Mouse (Mus musculus) CH12.LX (cell line): ENCODE measurements at regions not wholly inside any gene's neighbourhood (a gene's known extent, or its start where the extent isn't known, plus 50 kb on each side); places are given as distances from the start of the nearest gene placed in this dataset.

Source experiments
- DNase-seq: peaks from one replicate; pipeline ENCODE4 v3.0.0-alpha.2; 2013; ENCODE audit errors: extremely low read depth
- H3K27ac ChIP-seq: 2 replicates; pipeline ENCODE4 v1.5.1; 2012; ENCODE audit warnings: low read depth, mild to moderate bottlenecking, control low read depth, moderate library complexity; ENCODE audit not compliant: insufficient read depth
- H3K27me3 ChIP-seq: replicated peaks from 2 replicates; pipeline ENCODE3; 2012; ENCODE audit warnings: inconsistent platforms
- H3K36me3 ChIP-seq, 2 experiments: replicated peaks in 1 of 2; 2 replicates each; pipeline versions ENCODE3 to v1.6.1; 2012; ENCODE audit warnings: inconsistent platforms in 1 of 2, low read length in 1 of 2, mild to moderate bottlenecking in 1 of 2, mixed read lengths in 1 of 2, moderate library complexity in 1 of 2; ENCODE audit not compliant: control insufficient read depth in 1 of 2, insufficient read depth in 1 of 2
- H3K4me1 ChIP-seq, 2 experiments: 2 replicates each; pipeline ENCODE4 v1.6.1; 2012; ENCODE audit warnings: inconsistent platforms in 1 of 2, moderate library complexity in 1 of 2; ENCODE audit not compliant: insufficient read depth in 2 of 2, control insufficient read depth in 1 of 2
- H3K4me2 ChIP-seq: 2 replicates; pipeline ENCODE4 v1.6.1; 2012; ENCODE audit warnings: low read depth, mild to moderate bottlenecking, control low read depth; ENCODE audit not compliant: poor library complexity, insufficient read depth, severe bottlenecking
- H3K4me3 ChIP-seq, 3 experiments: fragments of 150-350 bp in 1 of 3; sonication (generic) in 1 of 3; replicated peaks in 1 of 3; 2 replicates each; pipeline versions ENCODE3 to v1.5.1; 2011 to 2012; ENCODE audit warnings: low read depth in 2 of 3, low read length in 2 of 3, mild to moderate bottlenecking in 2 of 3, moderate library complexity in 2 of 3, control low read depth in 1 of 3, improper control_type of control experiment in 1 of 3, inconsistent platforms in 1 of 3, mixed read lengths in 1 of 3; ENCODE audit not compliant: poor library complexity in 1 of 3
- H3K79me2 ChIP-seq: replicated peaks from 2 replicates; pipeline ENCODE4 v1.6.1; 2012; ENCODE audit warnings: mild to moderate bottlenecking, moderate library complexity; ENCODE audit not compliant: control insufficient read depth, poor library complexity, insufficient read depth, severe bottlenecking; ENCODE audit errors: extremely low read depth
- H3K9ac ChIP-seq: 2 replicates; pipeline ENCODE4 v1.6.1; 2012; ENCODE audit warnings: low read depth, mild to moderate bottlenecking, control low read depth, moderate library complexity; ENCODE audit not compliant: insufficient read depth
- H3K9me3 ChIP-seq: replicated peaks from 2 replicates; pipeline ENCODE3; 2012; ENCODE audit warnings: low read length, inconsistent platforms, mixed read lengths
- BHLHE40 ChIP-seq: IDR thresholded peaks from 2 replicates; pipeline ENCODE4 v1.6.1; 2011; ENCODE audit warnings: mild to moderate bottlenecking, low read depth, low read length, improper control_type of control experiment
- CHD1 ChIP-seq: IDR thresholded peaks from 2 replicates; pipeline ENCODE4 v1.6.1; 2012; ENCODE audit warnings: low read depth, low read length, improper control_type of control experiment, inconsistent platforms
- EP300 ChIP-seq: IDR thresholded peaks from 2 replicates; pipeline ENCODE4 v1.6.1; 2011; ENCODE audit warnings: low read length, improper control_type of control experiment
- ETS1 ChIP-seq: conservative IDR thresholded peaks from 2 replicates; pipeline ENCODE4 v1.6.1; 2012; ENCODE audit warnings: low read depth, mild to moderate bottlenecking, inconsistent platforms, low read length, improper control_type of control experiment, moderate library complexity
- GABPA ChIP-seq: IDR thresholded peaks from 2 replicates; pipeline ENCODE4 v1.6.1; 2012; ENCODE audit warnings: low read depth, low read length, improper control_type of control experiment, inconsistent platforms; ENCODE audit not compliant: insufficient replicate concordance
- HCFC1 ChIP-seq: IDR thresholded peaks from 2 replicates; pipeline ENCODE4 v1.6.1; 2012; ENCODE audit warnings: low read depth, mild to moderate bottlenecking, inconsistent platforms, low read length, improper control_type of control experiment
- JUN ChIP-seq: IDR thresholded peaks from 2 replicates; pipeline ENCODE4 v1.6.1; 2011; ENCODE audit warnings: low read depth, mild to moderate bottlenecking, low read length, improper control_type of control experiment, moderate library complexity; ENCODE audit not compliant: insufficient read depth
- JUND ChIP-seq: conservative IDR thresholded peaks from 2 replicates; pipeline ENCODE4 v1.6.1; 2011; ENCODE audit warnings: low read depth, low read length, improper control_type of control experiment
- MAFK ChIP-seq: IDR thresholded peaks from 2 replicates; pipeline ENCODE4 v1.6.1; 2011; ENCODE audit warnings: low read length, improper control_type of control experiment; ENCODE audit not compliant: insufficient replicate concordance
- MAZ ChIP-seq: IDR thresholded peaks from 2 replicates; pipeline ENCODE4 v1.6.1; 2012; ENCODE audit warnings: low read depth, mild to moderate bottlenecking, inconsistent platforms, low read length, improper control_type of control experiment, moderate library complexity
- MEF2A ChIP-seq: IDR thresholded peaks from 2 replicates; pipeline ENCODE4 v1.6.1; 2014; ENCODE audit warnings: low read depth, mild to moderate bottlenecking, inconsistent platforms, low read length, improper control_type of control experiment, borderline replicate concordance
- MYC ChIP-seq: IDR thresholded peaks from 2 replicates; pipeline ENCODE4 v1.6.1; 2011; ENCODE audit warnings: low read depth, mild to moderate bottlenecking, improper control_type of control experiment, low read length
- TBP ChIP-seq: conservative IDR thresholded peaks from 2 replicates; pipeline ENCODE4 v1.6.1; 2011; ENCODE audit warnings: low read depth, low read length, improper control_type of control experiment
- TCF12 ChIP-seq: IDR thresholded peaks from 2 replicates; pipeline ENCODE4 v1.6.1; 2014; ENCODE audit warnings: low read depth, mild to moderate bottlenecking, inconsistent platforms, low read length, improper control_type of control experiment
- ZNF384 ChIP-seq: IDR thresholded peaks from 2 replicates; pipeline ENCODE4 v1.6.1; 2012; ENCODE audit warnings: low read depth, low read length, improper control_type of control experiment, inconsistent platforms
- dilution Hi-C: fragments of 300-500 bp; cut with MboI; formaldehyde crosslinking; loops from 2 replicates; pipeline ENCODE4 v1.14.3; 2020; ENCODE audit warnings: low sequenced_read_pairs; ENCODE audit not compliant: extremely low pct_unique_long_range_greater_than_20kb, extremely low pct_ligation_motif_present
- in situ Hi-C: fragments of 300-500 bp; cut with MboI; formaldehyde crosslinking; loops from 3 replicates; pipeline ENCODE4 v1.14.3; 2019; ENCODE audit warnings: low sequenced_read_pairs, low pct_ligation_motif_present, low pct_unique_long_range_greater_than_20kb, mixed read lengths

GRCm38 (mm10) chr4:10707016-10707657 lies 167.2 kb upstream of the 2610301B20Rik start:
- Histone ChIP-seq H3K9me3 (no peaks in the 10 kb centered on the region), H3K4me2 (no peak overlapping the region), H3K4me1 (no peaks in the 10 kb centered on the region), H3K9ac (no peak overlapping the region), H3K27ac (no peak overlapping the region), H3K36me3 (no peaks in the 10 kb centered on the region), H3K4me3 (no peak overlapping the region), H3K27me3 (no peaks in the 10 kb centered on the region), H3K79me2 (no peaks in the 10 kb centered on the region)
- no peak for DNase-seq
- in situ Hi-C loops (no loop called here), dilution Hi-C loops (no loop called here)
- TF ChIP-seq MAZ: no peak
- no peak for TF ChIP-seq BHLHE40
- TF ChIP-seq TBP: no peak
- no peak for TF ChIP-seq GABPA
- TF ChIP-seq TCF12: no peak
- no peak for TF ChIP-seq HCFC1
- TF ChIP-seq ZNF384: no peak

DNA sequence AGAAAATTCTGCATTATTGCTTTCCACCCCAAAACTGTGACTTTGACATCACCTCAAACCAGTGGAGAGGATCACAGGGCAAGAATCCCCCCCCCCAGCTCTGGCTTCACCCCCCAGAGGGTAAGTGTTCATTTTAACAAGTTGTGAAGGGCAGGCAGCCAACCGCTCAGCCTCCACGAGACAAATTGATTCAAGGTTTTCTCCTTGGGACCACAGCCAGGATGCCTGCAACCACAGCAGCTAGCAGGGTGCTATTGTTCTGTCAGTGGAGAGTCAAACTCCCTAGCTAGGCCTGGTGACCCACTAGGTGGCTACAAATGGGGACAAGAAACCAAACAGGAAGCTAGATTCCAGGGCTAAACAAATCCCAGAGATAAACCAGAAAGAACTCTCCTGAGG lies 166.6 kb upstream of the 2610301B20Rik start:
- dilution Hi-C loops: no loop called here
- TF ChIP-seq EP300: no peak
- no peak for TF ChIP-seq JUN
- TF ChIP-seq MYC: no peak
- no peak for TF ChIP-seq CHD1
- TF ChIP-seq MEF2A: no peak
- TF ChIP-seq ETS1: no peak
- TF ChIP-seq JUND: no peak
- no peak for TF ChIP-seq MAFK
- Histone ChIP-seq H3K4me3 (no peak overlapping the region), H3K36me3 (no peaks in the 10 kb centered on the region), H3K27me3 (no peaks in the 10 kb centered on the region), H3K4me1 (no peaks in the 10 kb centered on the region), H3K9ac (no peak overlapping the region), H3K9me3 (no peaks in the 10 kb centered on the region), H3K27ac (no peak overlapping the region), H3K79me2 (no peaks in the 10 kb centered on the region), H3K4me2 (no peak overlapping the region)
- in situ Hi-C loops: no loop called here
- no peak for DNase-seq
